Mouse (Mus musculus): Measurements from ENCODE around the gene Srrm2. TPM values are rescaled to one million over a fixed set of nuclear protein-coding genes. Genes with fewer than 3 reads are reported as not detected.

Gene Srrm2
- polyA plus RNA-seq, 2 experiments from 2014 or later, result 234 to 326 TPM

GRCm38 (mm10) chr17:23806867-23807266 lies 16.5 kb downstream of the Srrm2 start:
- no peak for ATAC-seq

- no peak for ATAC-seq
These were observed 17.6 kb downstream of the Srrm2 start for GRCm38 (mm10) chr17:23807918-23808317.

GRCm38 (mm10) chr17:23815641-23816040 lies 25.3 kb downstream of the Srrm2 start:
- no peak for ATAC-seq

GRCm38 (mm10) chr17:23818579-23818978 lies 28.2 kb downstream of the Srrm2 start:
- no peak for ATAC-seq

GRCm38 (mm10) chr17:23819235-23819634 lies 28.9 kb downstream of the Srrm2 start:
- ATAC-seq, result no peak

- no peak for ATAC-seq
These were observed 30.4 kb downstream of the Srrm2 start for GRCm38 (mm10) chr17:23820731-23821130.

- ATAC-seq, result no peak
These were observed 31.8 kb downstream of the Srrm2 start for GRCm38 (mm10) chr17:23822094-23822493.

- ATAC-seq, result no peak
These were observed 32.7 kb downstream of the Srrm2 start for GRCm38 (mm10) chr17:23823018-23823417.

- ATAC-seq, result no peak
These were observed 33.3 kb downstream of the Srrm2 start for GRCm38 (mm10) chr17:23823614-23824013.

- ATAC-seq, result no peak
These were observed 35.3 kb downstream of the Srrm2 start for GRCm38 (mm10) chr17:23825591-23825990.

GRCm38 (mm10) chr17:23828271-23829001 lies 38.1 kb downstream of the Srrm2 start:
- ATAC-seq, result peak; percentile 25

GRCm38 (mm10) chr17:23829064-23829619 lies 38.8 kb downstream of the Srrm2 start, which contains the start of gene Elob:
TSS of gene Elob (minus strand) at chr17:23829136.
- ATAC-seq, result peak; percentile 77

GRCm38 (mm10) chr17:23831201-23831600 lies 40.9 kb downstream of the Srrm2 start:
- no peak for ATAC-seq

GRCm38 (mm10) chr17:23836006-23836575 lies 45.8 kb downstream of the Srrm2 start, which contains the start of gene Prss33:
TSS of gene Prss33 (minus strand) at chr17:23836056.
- ATAC-seq, result no peak

GRCm38 (mm10) chr17:23841145-23841544 lies 50.8 kb downstream of the Srrm2 start:
- no peak for ATAC-seq

- ATAC-seq, result peak; percentile 7
These were observed 52.9 kb downstream of the Srrm2 start for GRCm38 (mm10) chr17:23843141-23843811.

- ATAC-seq, result peak; percentile 93
These were observed 53.5 kb downstream of the Srrm2 start, which contains the start of the genes Prss32 and Prss41 for GRCm38 (mm10) chr17:23843812-23844273. TSS of gene Prss32 (plus strand) at chr17:23843855. TSS of gene Prss41 (minus strand) at chr17:23844172.

GRCm38 (mm10) chr17:23850028-23850427 lies 59.7 kb downstream of the Srrm2 start:
- no peak for ATAC-seq

GRCm38 (mm10) chr17:23850853-23851749 lies 60.8 kb downstream of the Srrm2 start:
- peak; percentile 40 for ATAC-seq

- ATAC-seq, result no peak
These were observed 63.0 kb downstream of the Srrm2 start for GRCm38 (mm10) chr17:23853292-23853691.

- no peak for ATAC-seq
These were observed 64.0 kb downstream of the Srrm2 start for GRCm38 (mm10) chr17:23854229-23854765.

- ATAC-seq, result no peak
These were observed 66.9 kb downstream of the Srrm2 start for GRCm38 (mm10) chr17:23857193-23857592.
